7 mouse cellular contexts compared by ENCODE assay signal in the genomic region with DNA sequence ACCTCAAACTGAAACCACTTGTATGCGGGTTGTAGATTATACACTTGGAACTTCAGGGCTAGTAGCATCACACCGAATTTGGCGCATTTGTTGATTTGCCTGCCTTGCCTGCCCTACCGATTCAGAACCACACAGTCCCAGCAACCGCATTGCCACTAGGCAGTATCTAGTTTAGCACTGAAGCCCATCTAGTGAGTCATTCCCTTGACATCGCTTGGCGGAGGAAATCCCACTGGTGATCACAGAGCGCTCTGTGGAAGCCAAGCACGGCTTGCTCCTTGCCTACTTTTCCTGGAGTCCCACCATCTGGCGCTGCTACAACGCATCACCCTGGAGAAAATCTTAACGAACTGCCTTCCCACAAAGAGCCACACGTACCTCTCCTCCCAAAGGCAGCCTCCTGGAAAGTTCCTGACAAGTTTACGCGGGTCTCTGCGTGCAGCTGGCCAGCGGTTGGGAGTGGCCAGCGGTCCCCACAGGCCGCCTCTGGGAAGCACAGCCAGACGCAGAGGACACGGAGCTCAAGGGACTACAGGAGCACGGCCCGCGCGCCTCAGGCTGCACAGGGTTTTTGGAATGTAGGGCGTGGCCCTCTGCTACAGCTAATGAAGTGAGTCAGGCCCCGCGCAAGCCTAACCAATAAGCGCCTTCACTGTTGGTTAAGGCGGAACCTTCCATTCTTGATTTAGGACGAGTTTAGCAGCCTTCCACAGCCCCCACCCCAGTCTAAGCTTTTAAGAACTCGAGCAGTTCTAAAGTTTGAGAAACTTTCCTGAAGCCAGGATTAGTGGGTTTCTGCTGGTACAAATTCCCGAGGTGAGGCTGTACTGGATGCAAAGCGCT.
DNase-seq lines count a peak whose midpoint lies in the region; ATAC-seq lines count a peak whose summit lies in the region.

No protein-coding gene starts in this region.

- H3K27ac ChIP-seq in hindbrain, embryonic 16.5 days (ENCODE audit: low read depth, low read length), result peak overlapping the region; percentile 36

- ATAC-seq in activated CD4-positive, CD25-positive, alpha-beta regulatory T cell, adult 4 months, result peak; percentile 93
- peak; percentile 87 for ATAC-seq in hindbrain, embryonic 16.5 days
- peak; percentile 99 for ATAC-seq in megakaryocyte-erythroid progenitor cell, adult 5-6 weeks (replicated peaks; ENCODE audit: low FRiP score, low TSS enrichment, poor library complexity, severe bottlenecking)

- 5% methylated on average over 34 of the region's 34 CpGs for WGBS in hindbrain, embryonic 16.5 days

- peaks cover 8% of the 10 kb centered on the region for H3K4me1 ChIP-seq in hindbrain, embryonic 16.5 days (ENCODE audit: control insufficient read depth, insufficient read depth, low read depth, low read length)

- peak overlapping the region; percentile 32 for H3K4me3 ChIP-seq in hindbrain, embryonic 16.5 days (ENCODE audit: low read length)

- no peaks in the 10 kb centered on the region for H3K27me3 ChIP-seq in hindbrain, embryonic 16.5 days (replicated peaks; ENCODE audit: control insufficient read depth, insufficient read depth, low read length)

- DNase-seq in cerebellum, postnatal 25 days, result peak; percentile 62 to 67
- DNase-seq in gastrocnemius, adult 18-20 months (ENCODE audit: low spot score), result peak; percentile 89
- peak; percentile 54 to 60 for DNase-seq in left cerebral cortex, postnatal 14 days (ENCODE audit: low spot score in 2 of 2)
- DNase-seq in right cerebral cortex, postnatal 4 days, result peak; percentile 20

- peak overlapping the region; percentile 48 for H3K9ac ChIP-seq in hindbrain, embryonic 16.5 days (ENCODE audit: low read depth, low read length)

- H3K9me3 ChIP-seq in hindbrain, embryonic 16.5 days (ENCODE audit: control insufficient read depth, low read length), result no peaks in the 10 kb centered on the region

- H3K36me3 ChIP-seq in hindbrain, embryonic 16.5 days (ENCODE audit: control insufficient read depth, insufficient read depth, low read length), result no peaks in the 10 kb centered on the region

- intact Hi-C loops in left cerebral cortex, postnatal 14 days (cut with DNase I), result no loop called here

- H3K4me2 ChIP-seq in hindbrain, embryonic 16.5 days (ENCODE audit: low read length), result peak overlapping the region; percentile 59

Comparison
In these comparisons a context has a peak if more than half of its experiments do, and no peak if none do; other contexts are left out.
1. Peak in every context shown above with its lines: DNase-seq, ATAC-seq, H3K4me3 ChIP-seq and H3K27ac ChIP-seq.
2. DNase-seq: peak in every context shown above with its lines; median percentile 89 in gastrocnemius, adult 18-20 months; 64 in cerebellum, postnatal 25 days; 57 in left cerebral cortex, postnatal 14 days; 20 in right cerebral cortex, postnatal 4 days.